Mouse (Mus musculus) forebrain, embryonic 10.5 days (tissue): ENCODE measurements at regions not wholly inside any gene's neighbourhood (a gene's known extent, or its start where the extent isn't known, plus 50 kb on each side); places are given as distances from the start of the nearest gene placed in this dataset.
"Not testable (repeated sequence)": the region's sequence is repeated elsewhere in the genome, so short reads cannot be mapped to it uniquely, and the experiment has no call there.

ENCODE experiments used
- DNase-seq: peaks from one replicate; pipeline ENCODE4 v3.0.0-alpha.2; 2017; ENCODE audit warnings: low spot score; ENCODE audit errors: extremely low spot score
- H3K27ac ChIP-seq: fragments of 300-500 bp; sonication (generic); 2 replicates; pipeline ENCODE4 v1.5.1; 2016; ENCODE audit warnings: mild to moderate bottlenecking
- H3K27me3 ChIP-seq: fragments of 300-500 bp; sonication (generic); 2 replicates; pipeline ENCODE4 v1.6.1; 2016; ENCODE audit warnings: mild to moderate bottlenecking; ENCODE audit not compliant: poor library complexity, severe bottlenecking
- H3K36me3 ChIP-seq: fragments of 300-500 bp; sonication (generic); replicated peaks from 2 replicates; pipeline ENCODE4 v1.6.1; 2016; ENCODE audit warnings: mild to moderate bottlenecking, moderate library complexity
- H3K4me1 ChIP-seq: fragments of 300-500 bp; sonication (generic); 2 replicates; pipeline ENCODE4 v1.6.1; 2016
- H3K4me3 ChIP-seq: fragments of 300-500 bp; sonication (generic); 2 replicates; pipeline ENCODE4 v1.5.1; 2016; ENCODE audit warnings: mild to moderate bottlenecking, moderate library complexity
- H3K9me3 ChIP-seq: fragments of 300-500 bp; sonication (generic); 2 replicates; pipeline ENCODE4 v1.6.1; 2016; ENCODE audit warnings: mild to moderate bottlenecking, moderate library complexity
- WGBS: fragments of 180-500 bp; shearing (Covaris S2); methylation state at CpG from one replicate; pipeline ENCODE4 v1.1.7; 2016; 5-methylcytosine and 5-hydroxymethylcytosine counted together

GRCm38 (mm10) chr7:73827549-73827948 lies 87.4 kb downstream of the Fam174b start:
- Histone ChIP-seq H3K9me3 (no peaks in the 10 kb centered on the region), H3K4me1 (no peaks in the 10 kb centered on the region), H3K4me3 (no peak overlapping the region), H3K36me3 (no peaks in the 10 kb centered on the region), H3K27ac (no peak overlapping the region), H3K27me3 (no peaks in the 10 kb centered on the region)
- WGBS, result 51% methylated on average over 1 of the region's 1 CpGs
- no peak for DNase-seq

- no peaks in the 10 kb centered on the region for H3K9me3 ChIP-seq
- 89% methylated on average over 6 of the region's 6 CpGs for WGBS
- no peak for DNase-seq
Measured at GRCm38 (mm10) chr7:73830581-73830980, 90.5 kb downstream of the Fam174b start.

GRCm38 (mm10) chr7:73840381-73840780 lies 100.3 kb downstream of the Fam174b start:
- Histone ChIP-seq H3K36me3 (no peaks in the 10 kb centered on the region), H3K27ac (no peak overlapping the region), H3K27me3 (no peaks in the 10 kb centered on the region), H3K4me1 (no peaks in the 10 kb centered on the region), H3K4me3 (no peak overlapping the region), H3K9me3 (no peaks in the 10 kb centered on the region)
- no peak for DNase-seq
- WGBS, result 91% methylated on average over 3 of the region's 3 CpGs

More at GRCm38 (mm10) chr7:73830581-73830980, 90.5 kb downstream of the Fam174b start:
- Histone ChIP-seq H3K27me3 (no peaks in the 10 kb centered on the region), H3K27ac (no peak overlapping the region), H3K36me3 (no peaks in the 10 kb centered on the region), H3K4me1 (no peaks in the 10 kb centered on the region), H3K4me3 (no peak overlapping the region)

- 89% methylated on average over 9 of the region's 9 CpGs for WGBS
- Histone ChIP-seq H3K27me3 (no peaks in the 10 kb centered on the region), H3K27ac (no peak overlapping the region), H3K9me3 (no peaks in the 10 kb centered on the region), H3K4me1 (no peaks in the 10 kb centered on the region), H3K4me3 (no peak overlapping the region), H3K36me3 (no peaks in the 10 kb centered on the region)
- no peak for DNase-seq
Measured at GRCm38 (mm10) chr7:73852184-73852583, 112.1 kb downstream of the Fam174b start.

- not testable (repeated sequence) for H3K4me1 ChIP-seq
- WGBS, result 70% methylated on average over 3 of the region's 3 CpGs
Measured at GRCm38 (mm10) chr7:73853296-73853950, 113.3 kb downstream of the Fam174b start.

GRCm38 (mm10) chr7:73855489-73855888 lies 115.4 kb downstream of the Fam174b start:
- Histone ChIP-seq H3K4me1 (no peaks in the 10 kb centered on the region), H3K4me3 (no peak overlapping the region), H3K36me3 (no peaks in the 10 kb centered on the region), H3K27me3 (no peaks in the 10 kb centered on the region), H3K27ac (no peak overlapping the region), H3K9me3 (no peaks in the 10 kb centered on the region)
- DNase-seq, result peak; percentile 39
- 48% methylated on average over 4 of the region's 4 CpGs for WGBS

More at GRCm38 (mm10) chr7:73853296-73853950, 113.3 kb downstream of the Fam174b start:
- not testable (repeated sequence) for H3K4me3 ChIP-seq, DNase-seq, H3K36me3 ChIP-seq, H3K9me3 ChIP-seq, H3K27ac ChIP-seq, H3K27me3 ChIP-seq

GRCm38 (mm10) chr7:73856908-73857307 lies 116.8 kb downstream of the Fam174b start:
- DNase-seq, result no peak
- Histone ChIP-seq H3K36me3 (no peaks in the 10 kb centered on the region), H3K4me1 (no peaks in the 10 kb centered on the region), H3K9me3 (0 out of 2 replicates have a peak, but pooled peaks cover 3% of the 10 kb centered on the region), H3K27ac (no peak overlapping the region), H3K27me3 (no peaks in the 10 kb centered on the region), H3K4me3 (no peak overlapping the region)
- WGBS, result 87% methylated on average over 6 of the region's 6 CpGs

- H3K4me1 ChIP-seq, result no peaks in the 10 kb centered on the region
- no peak overlapping the region for H3K4me3 ChIP-seq
- H3K27ac ChIP-seq, result no peak overlapping the region
- H3K36me3 ChIP-seq, result no peaks in the 10 kb centered on the region
- WGBS, result 69% methylated on average over 5 of the region's 5 CpGs
- H3K27me3 ChIP-seq, result no peaks in the 10 kb centered on the region
- DNase-seq, result no peak
- H3K9me3 ChIP-seq, result 0 out of 2 replicates have a peak, but pooled peaks cover 4% of the 10 kb centered on the region
Measured at GRCm38 (mm10) chr7:73865086-73865485, 125.0 kb downstream of the Fam174b start.

- H3K27me3 ChIP-seq, result no peaks in the 10 kb centered on the region
- H3K9me3 ChIP-seq, result no peaks in the 10 kb centered on the region
- DNase-seq, result no peak
- no peak overlapping the region for H3K27ac ChIP-seq
- H3K4me3 ChIP-seq, result no peak overlapping the region
- WGBS, result 70% methylated on average over 2 of the region's 2 CpGs
- H3K4me1 ChIP-seq, result no peaks in the 10 kb centered on the region
- H3K36me3 ChIP-seq, result no peaks in the 10 kb centered on the region
Measured at GRCm38 (mm10) chr7:73872181-73872580, 132.1 kb downstream of the Fam174b start.

GRCm38 (mm10) chr7:73881252-73882042 lies 132.0 kb downstream of the St8sia2 start:
- H3K27ac ChIP-seq, result no peak overlapping the region
- H3K9me3 ChIP-seq, result no peaks in the 10 kb centered on the region
- whole genome bisulfite sequencing, result 93% methylated on average over 13 of the region's 13 CpGs
- no peaks in the 10 kb centered on the region for H3K4me1 ChIP-seq
- no peaks in the 10 kb centered on the region for H3K36me3 ChIP-seq
- H3K4me3 ChIP-seq, result no peak overlapping the region
- no peak for DNase-seq
- no peaks in the 10 kb centered on the region for H3K27me3 ChIP-seq

- Histone ChIP-seq H3K9me3 (no peaks in the 10 kb centered on the region), H3K27ac (no peak overlapping the region), H3K36me3 (no peaks in the 10 kb centered on the region), H3K4me3 (no peak overlapping the region), H3K4me1 (no peaks in the 10 kb centered on the region), H3K27me3 (no peaks in the 10 kb centered on the region)
- WGBS, result 66% methylated on average over 7 of the region's 7 CpGs
- no peak for DNase-seq
Measured at GRCm38 (mm10) chr7:73886152-73886551, 127.3 kb downstream of the St8sia2 start.
